Mouse (Mus musculus) monocyte, adult 59 days (primary cell): ENCODE results near the gene Gm5799. TPM values are rescaled to one million over a fixed set of nuclear protein-coding genes. Genes with fewer than 3 reads are reported as not detected.

ENCODE experiments used
- total RNA-seq, 2 experiments: library from RNA; stranded (reverse); gene quantifications; one replicate each; pipeline ENCODE4 v1.2.4; 2023

The Gm5799 gene
- not detected for total RNA-seq

DNA sequence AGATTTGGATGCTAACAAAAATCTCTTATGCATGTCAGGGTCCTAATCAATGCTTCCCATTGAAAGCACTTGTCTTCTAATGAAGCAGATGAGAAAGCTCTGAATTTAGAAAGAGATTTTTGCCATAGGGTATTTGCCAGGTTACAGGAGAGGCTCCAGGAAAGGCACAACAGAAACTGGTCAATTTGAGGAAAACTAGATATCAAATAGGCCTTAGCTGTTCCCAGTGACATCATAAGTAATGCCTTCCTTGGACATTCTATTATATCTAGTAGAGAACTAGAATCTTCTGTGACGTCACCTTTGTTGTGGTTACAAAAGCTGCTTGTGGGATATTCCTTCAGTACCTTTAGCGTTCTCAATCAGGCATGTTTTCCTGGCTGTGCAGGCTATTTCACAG is at the start of gene Gm5799:
TSS of gene Gm5799 (plus strand) at position 301 of the 400 bp plus-strand sequence.

DNA sequence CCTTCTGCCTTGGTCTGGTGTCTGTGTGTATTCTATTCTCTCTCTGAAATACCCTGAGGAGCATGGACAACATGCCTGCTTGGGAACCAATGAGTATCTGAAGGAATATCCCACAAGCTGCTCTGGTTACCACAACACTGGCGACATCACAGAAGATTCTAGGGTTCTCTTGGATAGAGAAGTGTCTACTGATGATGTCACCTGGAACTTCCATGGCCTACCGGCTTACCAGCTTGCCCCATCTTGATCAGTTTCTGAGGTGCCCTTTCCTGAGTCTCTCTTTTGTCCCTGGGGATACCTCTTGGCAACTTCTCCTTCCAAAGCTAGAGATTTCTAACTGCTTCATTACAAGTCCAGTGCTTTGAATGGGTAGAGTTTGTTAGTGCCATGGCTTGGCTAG is 35.7 kb downstream of the Gm5799 start, which contains the start of gene Gm17654:
TSS of gene Gm17654 (minus strand) at position 101 of the 400 bp plus-strand sequence.

Other genes with a start within 250 kb of the Gm5799 start
- not detected for gene Gm8127, start 249.7 kb upstream of the Gm5799 start, total RNA-seq
- gene 1700001F09Rik, start 195.8 kb upstream of the Gm5799 start, total RNA-seq: not detected
- not detected for gene Gm8138, start 127.2 kb upstream of the Gm5799 start, total RNA-seq
- gene Gm17654, start 35.6 kb downstream of the Gm5799 start, total RNA-seq: not detected
- not detected for gene Gm10375, start 64.4 kb downstream of the Gm5799 start, total RNA-seq
- gene Gm8165, start 133.6 kb downstream of the Gm5799 start, total RNA-seq: not detected
- 1 to 10 TPM in 1 of 2 experiments, not detected in 1; 1.2 TPM for gene Gm7324, start 154.3 kb downstream of the Gm5799 start, total RNA-seq
- not detected for gene Gm16506, start 183.9 kb downstream of the Gm5799 start, total RNA-seq
- not detected for gene Gm6526, start 204.3 kb downstream of the Gm5799 start, total RNA-seq
- not detected for gene Gm8180, start 241.2 kb downstream of the Gm5799 start, total RNA-seq